Mouse (Mus musculus): ENCODE results near the gene Rhobtb3. TPM values are rescaled to one million over a fixed set of nuclear protein-coding genes. Genes with fewer than 3 reads are reported as not detected.
A peak's percentile ranks its signal among the peaks of the same experiment; 100 is the strongest.

The Rhobtb3 gene
- polyA plus RNA-seq, 1 experiment from 2014 or later = 43.0 TPM

DNA sequence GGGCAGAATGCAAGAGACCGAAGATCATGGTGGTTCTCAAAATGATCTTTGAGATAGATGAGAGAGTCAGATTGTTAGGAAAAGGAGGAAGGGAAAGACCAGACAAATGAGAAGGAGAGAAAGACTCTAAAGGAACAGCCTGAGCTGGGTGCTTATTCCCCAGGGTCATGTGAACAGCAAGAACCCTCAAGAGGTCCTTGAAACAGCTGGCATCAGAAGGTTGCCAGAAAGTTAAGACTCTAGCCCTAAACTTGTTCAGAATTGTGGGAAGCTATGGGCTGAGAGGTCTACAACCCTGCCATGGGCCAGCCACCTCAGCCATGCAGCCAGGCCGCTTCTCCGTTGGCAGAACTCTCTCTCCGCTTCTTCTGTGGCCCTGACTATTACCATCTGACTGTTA, 105.2 kb downstream of the Rhobtb3 start:
- DNase-seq (ENCODE audit: low spot score) (no peak), ATAC-seq (replicated peaks; ENCODE audit: low FRiP score, low TSS enrichment, low read depth) (no peak)
- 90% methylated on average over 4 of the region's 4 CpGs for WGBS
- Histone ChIP-seq H3K9ac (ENCODE audit: low read length) (no peak overlapping the region), H3K27ac (ENCODE audit: low read depth) (peak overlapping the region; percentile 80; the same call in 1 of the 2 replicates), H3K27me3 (replicated peaks; ENCODE audit: control insufficient read depth, insufficient read depth, low read length) (no peaks in the 10 kb centered on the region), H3K36me3 (ENCODE audit: control insufficient read depth, insufficient read depth, low read length) (no peaks in the 10 kb centered on the region), H3K4me2 (ENCODE audit: low read length) (no peak overlapping the region), H3K4me1 (replicated peaks; ENCODE audit: control insufficient read depth, insufficient read depth, low read length) (peaks cover 19% of the 10 kb centered on the region), H3K4me3 (ENCODE audit: low read depth, low read length) (no peak overlapping the region), H3K9me3 (ENCODE audit: control insufficient read depth, low read length) (no peaks in the 10 kb centered on the region)

DNA sequence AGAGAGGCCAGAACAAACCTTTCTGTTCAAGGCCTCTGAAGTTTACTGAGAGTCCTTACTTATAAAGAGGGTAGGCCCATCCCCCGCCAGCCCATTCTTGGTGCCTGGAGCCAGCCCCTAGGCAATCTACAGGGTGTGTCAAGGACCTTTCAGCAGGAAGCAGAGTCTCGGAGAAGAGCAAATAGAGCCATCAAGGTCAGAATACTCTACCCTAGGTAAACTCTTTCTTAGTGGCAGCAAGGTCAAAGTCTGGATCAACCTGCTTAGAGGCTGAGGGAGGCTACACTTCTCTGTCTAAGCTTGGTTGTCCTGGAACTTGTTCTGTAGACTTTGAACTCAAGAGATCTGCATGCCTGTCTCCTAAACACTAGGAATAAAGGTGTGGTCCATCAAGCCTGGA, 108.3 kb downstream of the Rhobtb3 start:
- Histone ChIP-seq H3K4me3 (ENCODE audit: low read depth, low read length) (no peak overlapping the region), H3K4me1 (replicated peaks; ENCODE audit: control insufficient read depth, insufficient read depth, low read length) (peaks cover 6% of the 10 kb centered on the region), H3K36me3 (ENCODE audit: control insufficient read depth, insufficient read depth, low read length) (no peaks in the 10 kb centered on the region), H3K27ac (ENCODE audit: low read depth) (no peak overlapping the region; the same call in 1 of the 2 replicates), H3K4me2 (ENCODE audit: low read length) (no peak overlapping the region), H3K9ac (ENCODE audit: low read length) (no peak overlapping the region), H3K27me3 (replicated peaks; ENCODE audit: control insufficient read depth, insufficient read depth, low read length) (no peaks in the 10 kb centered on the region), H3K9me3 (ENCODE audit: control insufficient read depth, low read length) (no peaks in the 10 kb centered on the region)
- ATAC-seq (replicated peaks; ENCODE audit: low FRiP score, low TSS enrichment, low read depth) (peak; percentile 68), DNase-seq (ENCODE audit: low spot score) (no peak)
- 44% methylated on average over 2 of the region's 2 CpGs for WGBS

DNA sequence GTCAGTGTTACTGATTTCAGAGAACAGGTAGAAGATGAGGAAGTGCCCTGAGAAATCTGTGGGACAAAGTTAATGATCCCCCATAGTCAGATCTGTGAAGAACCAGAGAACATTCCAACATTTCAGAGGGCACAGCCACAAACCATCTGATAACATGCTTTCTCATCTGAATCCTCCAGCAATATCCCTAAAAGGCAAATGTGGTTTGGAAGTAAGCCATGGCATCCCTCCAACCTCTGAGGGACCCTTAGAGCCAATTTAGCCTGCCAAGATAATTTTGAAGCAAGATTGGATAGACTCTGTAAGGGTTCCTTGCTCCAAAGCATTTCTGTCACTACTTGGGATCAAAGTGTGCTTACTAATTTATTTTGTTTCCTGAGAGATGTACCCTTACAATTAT, 110.2 kb downstream of the Rhobtb3 start:
- Histone ChIP-seq H3K9ac (ENCODE audit: low read length) (no peak overlapping the region), H3K4me1 (replicated peaks; ENCODE audit: control insufficient read depth, insufficient read depth, low read length) (no peaks in the 10 kb centered on the region), H3K4me3 (ENCODE audit: low read depth, low read length) (no peak overlapping the region), H3K36me3 (ENCODE audit: control insufficient read depth, insufficient read depth, low read length) (no peaks in the 10 kb centered on the region), H3K27ac (ENCODE audit: low read depth) (no peak overlapping the region), H3K4me2 (ENCODE audit: low read length) (no peak overlapping the region), H3K27me3 (replicated peaks; ENCODE audit: control insufficient read depth, insufficient read depth, low read length) (no peaks in the 10 kb centered on the region), H3K9me3 (ENCODE audit: control insufficient read depth, low read length) (no peaks in the 10 kb centered on the region)
- ATAC-seq (replicated peaks; ENCODE audit: low FRiP score, low TSS enrichment, low read depth) (no peak), DNase-seq (ENCODE audit: low spot score) (no peak)

DNA sequence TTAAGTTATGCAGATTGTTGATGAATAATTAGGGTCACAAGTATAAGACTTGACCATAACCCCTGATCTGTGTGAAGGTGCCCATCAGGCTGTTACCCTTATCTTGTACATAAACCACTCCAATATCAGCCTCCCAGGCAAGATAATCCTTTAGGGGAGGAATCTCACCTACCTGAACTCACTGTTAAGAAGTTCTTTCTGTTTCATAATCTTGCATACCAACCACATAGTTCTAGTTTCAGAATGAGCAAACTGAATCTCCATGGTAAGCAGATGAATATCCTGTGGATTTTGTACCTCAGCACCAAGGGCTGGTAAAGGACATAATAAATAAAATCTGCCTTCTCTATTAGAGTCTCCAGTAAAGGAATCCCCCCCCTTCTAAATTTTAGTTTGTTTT, 111.0 kb downstream of the Rhobtb3 start:
- no peak overlapping the region for H3K27ac ChIP-seq (ENCODE audit: low read depth)
- ATAC-seq (replicated peaks; ENCODE audit: low FRiP score, low TSS enrichment, low read depth) = no peak

DNA sequence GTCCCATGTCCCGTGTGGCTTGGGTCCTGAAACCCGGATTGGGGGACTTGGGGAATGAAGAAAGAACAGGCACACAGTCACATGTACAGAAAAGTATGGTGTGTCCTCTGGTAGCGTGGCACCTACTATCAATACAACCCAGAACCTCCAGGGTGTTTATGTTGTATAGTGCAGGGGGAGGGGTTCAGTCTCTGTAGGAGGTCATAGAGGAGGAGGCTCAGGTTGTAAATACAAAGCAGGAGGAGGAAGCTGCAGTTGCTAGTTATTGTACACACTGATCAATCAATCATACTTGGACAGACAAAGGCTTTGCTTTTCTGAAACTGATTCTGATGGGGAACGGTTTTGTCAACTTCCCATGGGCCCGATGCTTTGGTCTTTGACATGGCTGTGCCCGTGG, 112.0 kb downstream of the Rhobtb3 start:
- ATAC-seq (replicated peaks; ENCODE audit: low FRiP score, low TSS enrichment, low read depth) (no peak), DNase-seq (ENCODE audit: low spot score) (no peak)
- Histone ChIP-seq H3K4me1 (replicated peaks; ENCODE audit: control insufficient read depth, insufficient read depth, low read length) (no peaks in the 10 kb centered on the region), H3K4me3 (ENCODE audit: low read depth, low read length) (no peak overlapping the region), H3K4me2 (ENCODE audit: low read length) (no peak overlapping the region), H3K9ac (ENCODE audit: low read length) (no peak overlapping the region), H3K27me3 (replicated peaks; ENCODE audit: control insufficient read depth, insufficient read depth, low read length) (no peaks in the 10 kb centered on the region), H3K27ac (ENCODE audit: low read depth) (no peak overlapping the region), H3K9me3 (ENCODE audit: control insufficient read depth, low read length) (no peaks in the 10 kb centered on the region), H3K36me3 (ENCODE audit: control insufficient read depth, insufficient read depth, low read length) (no peaks in the 10 kb centered on the region)
- 77% methylated on average over 6 of the region's 6 CpGs for WGBS

More for the DNA sequence above, 111.0 kb downstream of the Rhobtb3 start:
- Histone ChIP-seq H3K27me3 (replicated peaks; ENCODE audit: control insufficient read depth, insufficient read depth, low read length) (no peaks in the 10 kb centered on the region), H3K4me1 (replicated peaks; ENCODE audit: control insufficient read depth, insufficient read depth, low read length) (no peaks in the 10 kb centered on the region), H3K9me3 (ENCODE audit: control insufficient read depth, low read length) (no peaks in the 10 kb centered on the region), H3K4me2 (ENCODE audit: low read length) (no peak overlapping the region), H3K4me3 (ENCODE audit: low read depth, low read length) (no peak overlapping the region), H3K9ac (ENCODE audit: low read length) (no peak overlapping the region), H3K36me3 (ENCODE audit: control insufficient read depth, insufficient read depth, low read length) (no peaks in the 10 kb centered on the region)
- no peak for DNase-seq (ENCODE audit: low spot score)

DNA sequence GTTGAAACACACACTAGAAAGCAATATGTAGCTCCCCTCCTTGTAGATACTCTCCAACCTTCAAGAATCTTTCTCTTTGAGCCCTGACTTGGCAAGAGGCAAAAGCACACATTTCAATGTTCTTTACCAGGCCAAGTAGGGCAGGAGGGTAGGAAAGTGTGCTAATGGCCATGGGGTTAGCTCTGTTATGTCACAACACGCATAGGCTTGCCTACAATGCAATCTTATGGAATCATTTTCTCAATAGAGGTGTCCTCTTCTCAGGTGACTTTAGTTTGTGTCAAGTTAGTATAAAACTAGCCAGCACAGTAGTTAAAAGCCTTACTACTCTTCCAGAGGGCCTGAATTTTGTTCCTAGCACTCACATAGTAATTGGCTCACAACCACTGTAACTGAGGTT, 113.0 kb downstream of the Rhobtb3 start:
- Histone ChIP-seq H3K4me2 (ENCODE audit: low read length) (no peak overlapping the region), H3K36me3 (ENCODE audit: control insufficient read depth, insufficient read depth, low read length) (no peaks in the 10 kb centered on the region), H3K27me3 (replicated peaks; ENCODE audit: control insufficient read depth, insufficient read depth, low read length) (no peaks in the 10 kb centered on the region), H3K27ac (ENCODE audit: low read depth) (no peak overlapping the region), H3K9me3 (ENCODE audit: control insufficient read depth, low read length) (no peaks in the 10 kb centered on the region), H3K4me3 (ENCODE audit: low read depth, low read length) (no peak overlapping the region), H3K4me1 (replicated peaks; ENCODE audit: control insufficient read depth, insufficient read depth, low read length) (no peaks in the 10 kb centered on the region), H3K9ac (ENCODE audit: low read length) (no peak overlapping the region)
- no peak for ATAC-seq (replicated peaks; ENCODE audit: low FRiP score, low TSS enrichment, low read depth)
- DNase-seq (ENCODE audit: low spot score) = no peak
- 94% methylated on average over 1 of the region's 1 CpGs for WGBS

DNA sequence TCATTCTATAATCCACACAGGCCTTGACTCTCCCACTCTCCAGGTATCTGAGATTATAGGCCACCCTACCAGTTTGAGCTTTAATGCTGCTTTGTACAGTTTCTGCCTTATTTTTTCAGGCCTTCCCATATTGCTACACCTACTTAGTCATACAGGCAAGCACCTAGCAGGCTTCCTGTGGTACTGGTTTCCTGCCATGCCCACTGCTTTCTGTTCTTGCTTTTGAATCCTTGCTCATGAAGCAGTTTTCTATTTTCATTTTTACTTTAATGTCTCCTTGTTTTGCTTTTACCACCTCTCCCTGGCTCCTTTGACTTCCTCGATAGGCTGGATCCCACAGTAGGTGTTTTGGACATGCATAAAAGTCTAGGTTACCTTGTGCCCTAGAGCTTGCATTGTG, 118.3 kb downstream of the Rhobtb3 start:
- no peaks in the 10 kb centered on the region for H3K4me1 ChIP-seq (replicated peaks; ENCODE audit: control insufficient read depth, insufficient read depth, low read length)
- WGBS = 96% methylated on average over 1 of the region's 1 CpGs
- H3K36me3 ChIP-seq (ENCODE audit: control insufficient read depth, insufficient read depth, low read length) = no peaks in the 10 kb centered on the region
- H3K4me3 ChIP-seq (ENCODE audit: low read depth, low read length) = no peak overlapping the region
- ATAC-seq (replicated peaks; ENCODE audit: low FRiP score, low TSS enrichment, low read depth) (no peak), DNase-seq (ENCODE audit: low spot score) (no peak)
- H3K27me3 ChIP-seq (replicated peaks; ENCODE audit: control insufficient read depth, insufficient read depth, low read length) = no peaks in the 10 kb centered on the region
- H3K4me2 ChIP-seq (ENCODE audit: low read length) = no peak overlapping the region
- H3K9ac ChIP-seq (ENCODE audit: low read length) = no peak overlapping the region
- no peak overlapping the region for H3K27ac ChIP-seq (ENCODE audit: low read depth)
- no peaks in the 10 kb centered on the region for H3K9me3 ChIP-seq (ENCODE audit: control insufficient read depth, low read length)

DNA sequence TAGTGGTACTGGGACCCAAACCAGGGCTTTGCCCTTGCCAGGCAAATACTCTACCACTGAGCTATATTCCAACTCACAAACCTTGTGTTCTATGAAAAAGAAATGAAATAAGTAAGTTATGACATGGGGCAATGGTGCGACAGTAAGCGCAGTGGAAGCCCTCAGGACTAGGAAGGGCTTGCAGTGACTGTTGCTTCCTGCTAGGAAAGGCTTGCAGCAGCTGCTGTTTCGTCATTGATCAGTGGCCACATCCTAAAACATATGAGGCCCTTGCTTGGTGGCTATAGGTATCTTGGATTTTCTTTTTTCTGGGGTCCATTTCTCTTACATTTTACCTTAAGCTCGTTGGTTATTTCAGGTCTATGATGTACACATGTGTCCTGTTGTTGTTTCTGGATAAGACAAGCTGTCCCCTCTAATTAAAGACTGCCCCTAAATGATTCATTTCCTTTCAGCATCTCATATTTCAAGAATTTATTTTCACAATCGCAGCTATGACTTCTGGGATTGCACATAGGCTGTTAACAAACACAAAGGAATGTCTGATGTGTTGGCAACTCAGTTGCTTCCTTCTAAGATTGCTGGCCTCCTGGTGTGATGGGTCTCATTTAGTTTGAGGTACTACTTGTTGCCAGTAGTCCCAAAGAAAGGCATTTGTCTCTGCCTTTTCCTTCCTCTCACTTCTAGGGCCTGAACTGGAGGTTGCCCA, 119.0 kb downstream of the Rhobtb3 start:
- Histone ChIP-seq H3K4me2 (ENCODE audit: low read length) (no peak overlapping the region), H3K36me3 (ENCODE audit: control insufficient read depth, insufficient read depth, low read length) (no peaks in the 10 kb centered on the region), H3K27ac (ENCODE audit: low read depth) (no peak overlapping the region), H3K27me3 (replicated peaks; ENCODE audit: control insufficient read depth, insufficient read depth, low read length) (no peaks in the 10 kb centered on the region), H3K4me1 (replicated peaks; ENCODE audit: control insufficient read depth, insufficient read depth, low read length) (no peaks in the 10 kb centered on the region), H3K9ac (ENCODE audit: low read length) (no peak overlapping the region), H3K9me3 (ENCODE audit: control insufficient read depth, low read length) (no peaks in the 10 kb centered on the region), H3K4me3 (ENCODE audit: low read depth, low read length) (no peak overlapping the region)
- ATAC-seq (replicated peaks; ENCODE audit: low FRiP score, low TSS enrichment, low read depth) (no peak), DNase-seq (ENCODE audit: low spot score) (no peak)
- 83% methylated on average over 5 of the region's 5 CpGs for WGBS

DNA sequence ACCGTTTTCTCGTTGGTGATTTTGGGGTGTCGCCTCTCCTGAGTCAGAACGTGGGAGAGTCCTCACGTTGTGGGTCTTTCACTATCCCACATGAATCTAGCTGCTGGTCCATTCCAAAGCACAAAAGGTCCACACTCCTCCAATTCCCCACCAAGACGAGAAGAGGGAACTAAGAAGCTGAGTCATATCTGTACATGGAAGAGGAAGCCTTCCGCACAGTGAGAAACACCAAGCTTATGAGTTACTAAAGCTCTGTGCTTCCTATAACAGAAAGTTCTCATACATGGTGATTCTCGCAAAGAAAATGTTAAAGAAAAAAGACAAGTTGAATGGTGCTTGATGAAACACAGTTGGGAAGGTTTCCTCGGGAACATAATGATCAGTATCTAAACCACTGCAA, 120.5 kb downstream of the Rhobtb3 start:
- no peak overlapping the region for H3K9ac ChIP-seq (ENCODE audit: low read length)
- no peak overlapping the region for H3K4me3 ChIP-seq (ENCODE audit: low read depth, low read length)
- DNase-seq (ENCODE audit: low spot score) (no peak), ATAC-seq (replicated peaks; ENCODE audit: low FRiP score, low TSS enrichment, low read depth) (no peak)
- H3K27ac ChIP-seq (ENCODE audit: low read depth) = no peak overlapping the region
- H3K4me2 ChIP-seq (ENCODE audit: low read length) = no peak overlapping the region
- H3K27me3 ChIP-seq (replicated peaks; ENCODE audit: control insufficient read depth, insufficient read depth, low read length) = no peaks in the 10 kb centered on the region
- H3K4me1 ChIP-seq (replicated peaks; ENCODE audit: control insufficient read depth, insufficient read depth, low read length) = no peaks in the 10 kb centered on the region
- H3K36me3 ChIP-seq (ENCODE audit: control insufficient read depth, insufficient read depth, low read length) = no peaks in the 10 kb centered on the region
- WGBS = 93% methylated on average over 9 of the region's 9 CpGs
- H3K9me3 ChIP-seq (ENCODE audit: control insufficient read depth, low read length) = no peaks in the 10 kb centered on the region

Data from intestine, embryonic 14.5 days (tissue).